ENCODE assay signal across 14 mouse cellular contexts in genomic region chr8:45899783-45900182, GRCm38 (mm10). TPM values are rescaled to one million over a fixed set of nuclear protein-coding genes. Genes with fewer than 3 reads are reported as not detected.
DNase-seq lines count a peak whose midpoint lies in the region; ATAC-seq lines count a peak whose summit lies in the region.
"Had no signal": no experiment of that assay in that cellular context is flagged by ENCODE, and none has a peak within 500 bp of the region (broad histone marks: within the 10 kb centered on the region; RNA-seq: fewer than 3 reads in every experiment).

No protein-coding gene starts in this region.

- 52% methylated on average over 3 of the region's 3 CpGs for WGBS in heart, embryonic 15.5 days
- 75% methylated on average over 3 of the region's 3 CpGs for WGBS in heart, embryonic 10.5 days
- 56% methylated on average over 3 of the region's 3 CpGs for WGBS in midbrain, embryonic 16.5 days
- 83% methylated on average over 3 of the region's 3 CpGs for WGBS in midbrain, embryonic 10.5 days
- WGBS in hindbrain, embryonic 14.5 days, result 50% methylated on average over 3 of the region's 3 CpGs

- H3K27me3 ChIP-seq in heart, embryonic 15.5 days, result no peaks in the 10 kb centered on the region
- no peaks in the 10 kb centered on the region for H3K27me3 ChIP-seq in heart, embryonic 10.5 days (ENCODE audit: insufficient read depth, poor library complexity, severe bottlenecking)
- H3K27me3 ChIP-seq in midbrain, embryonic 16.5 days (ENCODE audit: control insufficient read depth, insufficient read depth, low read depth, low read length), result no peaks in the 10 kb centered on the region
- no peaks in the 10 kb centered on the region; the same call in 1 of the 2 replicates for H3K27me3 ChIP-seq in midbrain, embryonic 10.5 days (ENCODE audit: low read depth, poor library complexity, severe bottlenecking)
- H3K27me3 ChIP-seq in hindbrain, embryonic 14.5 days (ENCODE audit: control insufficient read depth, insufficient read depth, low read length), result no peaks in the 10 kb centered on the region
- no peaks in the 10 kb centered on the region for H3K27me3 ChIP-seq in splenic B cell, adult 2 months (ENCODE audit: control insufficient read depth, insufficient read depth, low read length, poor library complexity, severe bottlenecking)
- H3K27me3 ChIP-seq: lung, embryonic 15.5 days had no signal

- peak overlapping the region; percentile 63 for H3K27ac ChIP-seq in heart, embryonic 15.5 days
- no peak overlapping the region for H3K27ac ChIP-seq in heart, embryonic 10.5 days
- no peak overlapping the region for H3K27ac ChIP-seq in midbrain, embryonic 16.5 days (ENCODE audit: low read length)
- H3K27ac ChIP-seq in midbrain, embryonic 10.5 days (replicated peaks), result no peak overlapping the region
- no peak overlapping the region for H3K27ac ChIP-seq in hindbrain, embryonic 14.5 days
- H3K27ac ChIP-seq: embryonic facial prominence, embryonic 10.5 days; lung, embryonic 15.5 days had no signal

- no peak overlapping the region for H3K4me3 ChIP-seq in heart, embryonic 15.5 days
- no peak overlapping the region for H3K4me3 ChIP-seq in heart, embryonic 10.5 days
- H3K4me3 ChIP-seq in midbrain, embryonic 16.5 days (ENCODE audit: low read depth, low read length), result no peak overlapping the region
- H3K4me3 ChIP-seq in midbrain, embryonic 10.5 days, result no peak overlapping the region
- H3K4me3 ChIP-seq in hindbrain, embryonic 14.5 days (replicated peaks; ENCODE audit: low read length), result no peak overlapping the region
- H3K4me3 ChIP-seq: embryonic facial prominence, embryonic 10.5 days; lung, embryonic 15.5 days had no signal

- H3K4me1 ChIP-seq in heart, embryonic 15.5 days (replicated peaks), result peaks cover 30% of the 10 kb centered on the region
- peaks cover 26% of the 10 kb centered on the region for H3K4me1 ChIP-seq in heart, embryonic 10.5 days
- H3K4me1 ChIP-seq in midbrain, embryonic 16.5 days (ENCODE audit: control insufficient read depth, insufficient read depth, low read length), result peaks cover 3% of the 10 kb centered on the region; the same call in 1 of the 2 replicates
- peaks cover 7% of the 10 kb centered on the region; the same call in 1 of the 2 replicates for H3K4me1 ChIP-seq in midbrain, embryonic 10.5 days
- H3K4me1 ChIP-seq in hindbrain, embryonic 14.5 days (replicated peaks; ENCODE audit: control insufficient read depth, insufficient read depth, low read length), result peaks cover 8% of the 10 kb centered on the region; the same call in 1 of the 2 replicates

- H3K9me3 ChIP-seq in heart, embryonic 15.5 days (replicated peaks), result no peaks in the 10 kb centered on the region
- no peaks in the 10 kb centered on the region for H3K9me3 ChIP-seq in heart, embryonic 10.5 days
- peaks cover under 1% of the 10 kb centered on the region; the same call in 1 of the 2 replicates for H3K9me3 ChIP-seq in midbrain, embryonic 16.5 days (replicated peaks; ENCODE audit: control insufficient read depth, low read length, poor library complexity, severe bottlenecking)
- no peaks in the 10 kb centered on the region for H3K9me3 ChIP-seq in midbrain, embryonic 10.5 days (replicated peaks)
- 0 out of 2 replicates have a peak, but pooled peaks cover 5% of the 10 kb centered on the region for H3K9me3 ChIP-seq in hindbrain, embryonic 14.5 days (ENCODE audit: control insufficient read depth, low read length)
- H3K9me3 ChIP-seq: embryonic facial prominence, embryonic 10.5 days; lung, embryonic 15.5 days had no signal

- peaks cover 5% of the 10 kb centered on the region; the same call in 1 of the 2 replicates for H3K36me3 ChIP-seq in heart, embryonic 15.5 days
- H3K36me3 ChIP-seq in heart, embryonic 10.5 days, result peaks cover 22% of the 10 kb centered on the region; the same call in 1 of the 2 replicates
- no peaks in the 10 kb centered on the region for H3K36me3 ChIP-seq in midbrain, embryonic 16.5 days (ENCODE audit: control insufficient read depth, insufficient read depth, low read length)
- H3K36me3 ChIP-seq in midbrain, embryonic 10.5 days, result no peaks in the 10 kb centered on the region
- H3K36me3 ChIP-seq in hindbrain, embryonic 14.5 days (replicated peaks; ENCODE audit: control insufficient read depth, insufficient read depth), result no peaks in the 10 kb centered on the region
- no peaks in the 10 kb centered on the region for H3K36me3 ChIP-seq in splenic B cell, adult 2 months (ENCODE audit: control insufficient read depth, insufficient read depth, low read length, poor library complexity, severe bottlenecking)
- H3K36me3 ChIP-seq: embryonic facial prominence, embryonic 10.5 days; lung, embryonic 15.5 days had no signal

- no peak for ATAC-seq in heart, embryonic 15.5 days (replicated peaks; ENCODE audit: insufficient number of reproducible peaks, insufficient read depth, low FRiP score, low read depth)
- ATAC-seq in midbrain, embryonic 16.5 days, result peak; percentile 36; the same call in 1 of the 2 replicates
- peak; percentile 53; the same call in 1 of the 2 replicates for ATAC-seq in hindbrain, embryonic 14.5 days (ENCODE audit: low FRiP score)
- ATAC-seq: activated CD4-positive, CD25-positive, alpha-beta regulatory T cell, adult 4 months had no signal

- H3K9ac ChIP-seq in heart, embryonic 15.5 days, result no peak overlapping the region
- no peak overlapping the region for H3K9ac ChIP-seq in midbrain, embryonic 16.5 days (ENCODE audit: low read depth, low read length)
- H3K9ac ChIP-seq in hindbrain, embryonic 14.5 days, result no peak overlapping the region
- H3K9ac ChIP-seq: lung, embryonic 15.5 days had no signal

- DNase-seq in heart, embryonic 10.5 days (ENCODE audit: low spot score), result no peak
- DNase-seq in midbrain, embryonic 10.5 days (ENCODE audit: low spot score), result no peak
- DNase-seq in hindbrain, embryonic 14.5 days (ENCODE audit: low spot score), result no peak
- DNase-seq in splenic B cell, adult 2 months (ENCODE audit: low read depth, low spot score), result peak; percentile 95
- DNase-seq in right cerebral cortex, postnatal 14 days, result no peak
- DNase-seq: heart, postnatal 4 days; kidney, postnatal 14 days; right cerebral cortex, postnatal 25 days had no signal

- H3K4me2 ChIP-seq in heart, embryonic 15.5 days, result no peak overlapping the region
- H3K4me2 ChIP-seq in midbrain, embryonic 16.5 days (ENCODE audit: low read length), result no peak overlapping the region
- no peak overlapping the region for H3K4me2 ChIP-seq in hindbrain, embryonic 14.5 days (replicated peaks)
- H3K4me2 ChIP-seq: lung, embryonic 15.5 days had no signal

RNA-seq across cellular contexts. Expression of gene Pdlim3, which starts 14.5 kb away (rescaled TPM):
- 148 and 174 TPM in 2 replicates for polyA plus RNA-seq in heart, embryonic 15.5 days (2015; fragmentation: Nextera tagmentation; extraction: Ambion mirVana)
- polyA plus RNA-seq in heart, embryonic 10.5 days (2016; fragmentation: Nextera tagmentation; extraction: Ambion mirVana), result 148 and 236 TPM in 2 replicates
- 16.9 and 24.1 TPM in 2 replicates for polyA plus RNA-seq in midbrain, embryonic 16.5 days (2015; fragmentation: Nextera tagmentation; extraction: Ambion mirVana)
- polyA plus RNA-seq in midbrain, embryonic 10.5 days (2016; fragmentation: Nextera tagmentation; extraction: Ambion mirVana), result 10.6 and 31.0 TPM in 2 replicates
- 19.2 TPM in 2 replicates for polyA plus RNA-seq in hindbrain, embryonic 14.5 days (2014; fragmentation: Nextera tagmentation; extraction: Ambion mirVana)
- polyA plus RNA-seq: activated CD4-positive, CD25-positive, alpha-beta regulatory T cell, adult 4 months had no signal

RNA-seq across cellular contexts. Expression of gene Ccdc110, which starts 34.6 kb away (rescaled TPM):
- polyA plus RNA-seq in heart, embryonic 15.5 days (2015; fragmentation: Nextera tagmentation; extraction: Ambion mirVana), result not detected in 2 replicates
- polyA plus RNA-seq in heart, embryonic 10.5 days (2016; fragmentation: Nextera tagmentation; extraction: Ambion mirVana), result 0.08 TPM in 1 of 2 replicates, not detected in the other
- polyA plus RNA-seq in midbrain, embryonic 16.5 days (2015; fragmentation: Nextera tagmentation; extraction: Ambion mirVana), result 0.10 and 0.22 TPM in 2 replicates
- 0.19 TPM in 1 of 2 replicates, not detected in the other for polyA plus RNA-seq in midbrain, embryonic 10.5 days (2016; fragmentation: Nextera tagmentation; extraction: Ambion mirVana)
- 0.23 TPM in 1 of 2 replicates, not detected in the other for polyA plus RNA-seq in hindbrain, embryonic 14.5 days (2014; fragmentation: Nextera tagmentation; extraction: Ambion mirVana)
- polyA plus RNA-seq: activated CD4-positive, CD25-positive, alpha-beta regulatory T cell, adult 4 months; embryonic facial prominence, embryonic 10.5 days; lung, embryonic 15.5 days; neural tube, embryonic 11.5 days had no signal
